Mouse (Mus musculus): ENCODE results near the gene Gprin1. TPM values are rescaled to one million over a fixed set of nuclear protein-coding genes. Genes with fewer than 3 reads are reported as not detected.

Gprin1 gene
- polyA plus RNA-seq, 2 experiments, result 0.01 to 0.03 TPM

GRCm38 (mm10) chr13:54766192-54766768 lies 16.6 kb upstream of the Gprin1 start, which contains the start of gene Sncb:
Sncb (minus strand) TSS chr13:54766595.
- H3K9me3 ChIP-seq (ENCODE audit: control insufficient read depth, low read length), result no peaks in the 10 kb centered on the region
- peak within 1 kb of the TSS; percentile 15; the same call in 1 of the 2 replicates for H3K4me2 ChIP-seq (ENCODE audit: low read depth)
- no peak within 1 kb of the TSS for H3K27ac ChIP-seq
- ATAC-seq (ENCODE audit: insufficient read depth) (no peak), DNase-seq (ENCODE audit: low read depth in 3 of 3, low spot score in 3 of 3) (no peak)
- no peak within 1 kb of the TSS for H3K9ac ChIP-seq (replicated peaks)
- H3K27me3 ChIP-seq (ENCODE audit: control insufficient read depth, insufficient read depth, low read length), result peaks cover 24% of the 10 kb centered on the region
- H3K4me1 ChIP-seq (replicated peaks; ENCODE audit: control insufficient read depth in 2 of 2, insufficient read depth in 2 of 2, low read length in 1 of 2), result no peaks in the 10 kb centered on the region
- no peak for TF ChIP-seq EP300 (IDR thresholded peaks at IDR 0.05; ENCODE audit: low read depth)
- peak; percentile 58 for TF ChIP-seq CTCF (IDR thresholded peaks at IDR 0.05; ENCODE audit: low read depth)
- no peak within 1 kb of the TSS for H3K4me3 ChIP-seq (ENCODE audit: insufficient read depth in 1 of 2, low read depth in 2 of 2, low read length in 2 of 2)
- 2% methylated on average over 35 of the region's 35 CpGs for WGBS (ENCODE audit: insufficient replicate concordance)
- no peaks in the 10 kb centered on the region for H3K36me3 ChIP-seq (replicated peaks; ENCODE audit: control insufficient read depth, insufficient read depth, low read depth)

DNA sequence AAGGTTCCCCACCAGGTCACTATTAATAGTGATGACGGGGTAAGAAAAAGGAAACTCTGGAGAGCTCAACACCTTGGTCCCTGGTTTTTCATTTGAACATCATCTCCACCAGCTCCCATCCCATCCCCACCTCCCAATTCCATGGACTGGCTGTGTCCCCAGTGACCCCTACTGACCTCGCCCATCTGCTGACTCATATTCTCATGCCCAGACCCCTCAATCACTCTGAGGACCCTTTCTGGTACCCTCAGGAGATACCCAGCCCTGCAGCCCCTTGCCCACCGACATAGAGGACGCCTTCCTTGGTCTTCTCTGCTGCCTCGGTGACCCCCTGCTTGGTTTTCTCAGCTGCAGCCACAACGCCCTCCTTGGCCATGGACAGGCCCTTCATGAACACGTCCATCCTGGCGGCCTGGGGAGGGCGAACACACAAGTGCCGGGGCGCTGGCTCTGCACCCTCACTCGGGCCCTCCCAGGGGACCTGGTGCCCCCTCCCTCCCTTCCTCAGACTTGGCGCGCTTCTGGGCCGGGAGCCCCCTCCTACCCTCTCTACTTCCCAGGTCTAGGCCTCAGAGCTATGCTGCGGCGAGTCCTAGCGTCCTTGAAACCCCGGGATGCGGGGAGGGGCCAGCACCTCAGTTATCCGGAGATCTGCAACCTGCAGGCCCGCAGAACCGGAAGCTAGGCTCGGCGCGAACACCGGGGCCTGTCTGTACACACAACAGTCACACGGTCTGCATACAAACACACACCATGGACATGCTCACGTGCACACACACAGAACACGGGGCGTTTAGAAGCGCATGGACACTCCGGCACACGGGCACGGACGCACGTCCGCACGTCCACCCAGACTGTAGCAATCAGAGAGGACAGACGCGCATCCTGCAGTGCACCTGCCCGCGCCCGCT lies 15.9 kb upstream of the Gprin1 start:
- Histone ChIP-seq H3K9me3 (ENCODE audit: control insufficient read depth, low read length) (no peaks in the 10 kb centered on the region), H3K27me3 (ENCODE audit: control insufficient read depth, insufficient read depth, low read length) (peaks cover 24% of the 10 kb centered on the region), H3K36me3 (replicated peaks; ENCODE audit: control insufficient read depth, insufficient read depth, low read depth) (no peaks in the 10 kb centered on the region), H3K4me1 (replicated peaks; ENCODE audit: control insufficient read depth in 2 of 2, insufficient read depth in 2 of 2, low read length in 1 of 2) (no peaks in the 10 kb centered on the region), H3K4me3 (ENCODE audit: insufficient read depth in 1 of 2, low read depth in 2 of 2, low read length in 2 of 2) (no peak overlapping the region), H3K9ac (replicated peaks) (no peak overlapping the region), H3K4me2 (ENCODE audit: low read depth) (peak overlapping the region; percentile 15; the same call in 1 of the 2 replicates), H3K27ac (no peak overlapping the region)
- no peak for ATAC-seq (ENCODE audit: insufficient read depth)
- no peak for DNase-seq (ENCODE audit: low read depth in 3 of 3, low spot score in 3 of 3)
- TF ChIP-seq CTCF (IDR thresholded peaks at IDR 0.05; ENCODE audit: low read depth) (no peak), EP300 (IDR thresholded peaks at IDR 0.05; ENCODE audit: low read depth) (no peak)
- 3% methylated on average over 44 of the region's 44 CpGs for WGBS (ENCODE audit: insufficient replicate concordance)

DNA sequence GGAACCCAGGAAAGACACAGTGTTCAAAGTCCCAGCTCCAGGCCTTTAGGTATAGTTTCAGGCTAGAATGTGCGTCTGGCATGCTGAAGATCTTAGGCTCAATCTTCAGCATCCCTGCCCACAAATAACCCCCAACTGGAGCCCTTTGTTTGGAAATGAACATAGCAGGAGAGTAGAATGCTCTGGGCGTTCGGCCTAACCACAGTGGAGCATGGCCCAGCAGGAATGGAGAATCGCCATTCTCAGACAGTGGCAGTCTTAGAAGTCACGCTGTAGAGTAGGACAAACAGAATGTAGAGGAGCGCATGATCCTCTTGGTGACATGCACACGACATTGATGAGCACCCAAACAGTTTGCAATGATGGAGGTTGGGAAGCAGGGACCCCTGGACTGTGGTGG lies 11.2 kb upstream of the Gprin1 start:
- H3K36me3 ChIP-seq (replicated peaks; ENCODE audit: control insufficient read depth, insufficient read depth, low read depth), result no peaks in the 10 kb centered on the region
- 0 out of 4 replicates have a peak, but pooled peaks cover 0 to 2% of the 10 kb centered on the region in 2 experiments for H3K4me1 ChIP-seq (replicated peaks; ENCODE audit: control insufficient read depth in 2 of 2, insufficient read depth in 2 of 2, low read length in 1 of 2)
- no peak overlapping the region for H3K4me2 ChIP-seq (ENCODE audit: low read depth)
- 55% methylated on average over 7 of the region's 7 CpGs for WGBS (ENCODE audit: insufficient replicate concordance)
- ATAC-seq (ENCODE audit: insufficient read depth), result no peak
- DNase-seq (ENCODE audit: low read depth in 3 of 3, low spot score in 3 of 3), result no peak
- H3K4me3 ChIP-seq (ENCODE audit: insufficient read depth in 1 of 2, low read depth in 2 of 2, low read length in 2 of 2), result no peak overlapping the region
- no peaks in the 10 kb centered on the region for H3K9me3 ChIP-seq (ENCODE audit: control insufficient read depth, low read length)
- H3K9ac ChIP-seq (replicated peaks), result no peak overlapping the region
- peaks cover 27% of the 10 kb centered on the region for H3K27me3 ChIP-seq (ENCODE audit: control insufficient read depth, insufficient read depth, low read length)
- H3K27ac ChIP-seq, result no peak overlapping the region
- no peak for TF ChIP-seq CTCF (IDR thresholded peaks at IDR 0.05; ENCODE audit: low read depth)
- no peak for TF ChIP-seq EP300 (IDR thresholded peaks at IDR 0.05; ENCODE audit: low read depth)

GRCm38 (mm10) chr13:54760164-54760795 lies 10.6 kb upstream of the Gprin1 start:
- no peaks in the 10 kb centered on the region for H3K36me3 ChIP-seq (replicated peaks; ENCODE audit: control insufficient read depth, insufficient read depth, low read depth)
- no peaks in the 10 kb centered on the region for H3K9me3 ChIP-seq (ENCODE audit: control insufficient read depth, low read length)
- DNase-seq (ENCODE audit: low read depth in 3 of 3, low spot score in 3 of 3) (no peak), ATAC-seq (ENCODE audit: insufficient read depth) (no peak)
- no peak overlapping the region for H3K4me3 ChIP-seq (ENCODE audit: insufficient read depth in 1 of 2, low read depth in 2 of 2, low read length in 2 of 2)
- WGBS (ENCODE audit: insufficient replicate concordance), result 61% methylated on average over 8 of the region's 8 CpGs
- 0 out of 4 replicates have a peak, but pooled peaks cover 0 to 2% of the 10 kb centered on the region in 2 experiments for H3K4me1 ChIP-seq (replicated peaks; ENCODE audit: control insufficient read depth in 2 of 2, insufficient read depth in 2 of 2, low read length in 1 of 2)
- H3K27ac ChIP-seq, result no peak overlapping the region
- no peak for TF ChIP-seq CTCF (IDR thresholded peaks at IDR 0.05; ENCODE audit: low read depth)
- TF ChIP-seq EP300 (IDR thresholded peaks at IDR 0.05; ENCODE audit: low read depth), result no peak
- peaks cover 21% of the 10 kb centered on the region for H3K27me3 ChIP-seq (ENCODE audit: control insufficient read depth, insufficient read depth, low read length)
- no peak overlapping the region for H3K9ac ChIP-seq (replicated peaks)
- H3K4me2 ChIP-seq (ENCODE audit: low read depth), result no peak overlapping the region
